Mouse (Mus musculus) testis, adult 10 weeks (tissue): ENCODE results near the gene Gramd2. TPM values are rescaled to one million over a fixed set of nuclear protein-coding genes. Genes with fewer than 3 reads are reported as not detected.

Experiments used
- polyA plus RNA-seq: library from polyadenylated mRNA; stranded (reverse); fragments of 350-450 nt; fragmentation: Illumina TruSeq; extraction: RNeasy Lipid Tissue Mini Kit (QIAGEN cat#74804); gene quantifications from one replicate; pipeline ENCODE4 v1.2.3, GENCODE M21; 2014; ENCODE audit warnings: low read depth, low replicate concordance

Gene Gramd2
- polyA plus RNA-seq = 4.1 TPM

DNA sequence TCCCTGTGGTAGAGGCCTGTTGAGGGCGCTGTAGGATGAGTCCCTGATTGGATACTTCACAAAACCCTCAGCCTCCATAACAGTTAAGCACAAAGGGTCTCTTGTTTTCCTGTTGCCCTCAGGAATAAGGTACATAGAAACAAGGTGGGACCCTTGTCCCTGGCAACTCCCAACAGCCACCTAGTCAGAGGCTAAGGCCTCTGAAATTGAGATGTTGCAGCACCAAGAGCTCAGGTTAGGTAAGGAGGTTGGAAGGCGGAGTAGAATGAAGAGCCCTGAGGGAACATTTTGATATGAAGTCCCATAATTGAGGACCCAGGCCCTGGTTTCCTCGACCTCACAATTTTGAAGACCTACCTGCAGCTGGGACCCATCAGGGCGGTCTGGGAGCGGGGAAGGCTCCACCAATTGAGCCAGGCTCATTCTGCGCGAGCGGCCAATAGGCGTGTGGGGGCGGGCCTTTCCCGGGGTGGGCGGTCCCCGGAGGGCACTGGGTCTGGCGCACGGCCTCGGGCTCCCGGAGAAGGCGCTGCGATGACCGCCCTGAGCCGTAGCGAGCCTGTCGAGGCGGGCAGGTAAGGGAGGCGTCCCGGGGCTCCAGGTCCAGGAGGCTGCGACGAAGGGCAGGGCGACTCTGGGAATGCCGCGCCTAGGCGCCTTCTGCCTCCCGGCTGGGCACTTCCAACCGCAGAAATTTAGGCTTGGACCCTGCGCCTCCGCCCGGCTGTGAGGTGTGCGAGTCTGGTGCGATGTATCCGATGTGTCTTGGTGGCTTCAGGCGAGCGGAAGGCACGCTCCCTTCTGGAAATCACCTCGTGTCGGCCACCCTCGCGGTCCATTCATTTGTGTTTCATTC lies at the start of gene Gramd2:
Gene Gramd2 (plus strand): TSS at position 467 of the 856 bp plus-strand sequence.

DNA sequence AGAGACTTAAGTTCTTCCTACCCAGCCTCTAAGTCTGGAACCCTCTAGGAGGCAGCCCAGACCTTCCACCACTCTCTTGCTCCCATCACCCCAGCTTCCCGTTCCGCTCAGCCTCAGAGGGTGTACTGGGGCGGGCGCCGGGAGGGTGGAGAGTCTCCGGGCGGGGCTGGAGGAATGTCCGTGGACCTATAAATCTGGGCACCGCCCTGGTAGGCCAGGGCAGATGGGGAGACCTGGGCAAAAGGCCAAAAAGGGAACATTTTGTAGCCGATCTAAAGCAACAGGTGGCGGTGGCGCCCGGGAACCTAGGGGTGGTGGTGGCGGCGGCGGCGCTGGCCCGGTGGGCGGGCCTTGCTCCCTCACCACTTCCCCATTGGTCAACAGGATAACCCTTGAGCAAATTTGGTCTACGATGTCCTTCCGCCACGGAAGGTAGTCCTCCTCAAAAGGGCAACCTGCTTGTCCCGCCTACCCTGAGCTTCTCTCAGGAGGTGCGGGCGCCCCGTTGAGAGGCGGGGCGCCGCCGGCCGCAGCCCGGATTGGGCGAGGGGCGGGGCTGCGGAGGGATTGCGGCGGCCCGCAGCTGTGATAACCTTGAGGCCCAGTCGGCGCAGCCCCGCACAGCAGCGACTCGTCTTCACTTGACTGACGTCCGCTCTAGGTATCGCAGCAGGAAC lies 23.8 kb upstream of the Gramd2 start, which contains the start of gene Pkm:
Gene Pkm (plus strand): TSS at position 411 of the 677 bp plus-strand sequence.

DNA sequence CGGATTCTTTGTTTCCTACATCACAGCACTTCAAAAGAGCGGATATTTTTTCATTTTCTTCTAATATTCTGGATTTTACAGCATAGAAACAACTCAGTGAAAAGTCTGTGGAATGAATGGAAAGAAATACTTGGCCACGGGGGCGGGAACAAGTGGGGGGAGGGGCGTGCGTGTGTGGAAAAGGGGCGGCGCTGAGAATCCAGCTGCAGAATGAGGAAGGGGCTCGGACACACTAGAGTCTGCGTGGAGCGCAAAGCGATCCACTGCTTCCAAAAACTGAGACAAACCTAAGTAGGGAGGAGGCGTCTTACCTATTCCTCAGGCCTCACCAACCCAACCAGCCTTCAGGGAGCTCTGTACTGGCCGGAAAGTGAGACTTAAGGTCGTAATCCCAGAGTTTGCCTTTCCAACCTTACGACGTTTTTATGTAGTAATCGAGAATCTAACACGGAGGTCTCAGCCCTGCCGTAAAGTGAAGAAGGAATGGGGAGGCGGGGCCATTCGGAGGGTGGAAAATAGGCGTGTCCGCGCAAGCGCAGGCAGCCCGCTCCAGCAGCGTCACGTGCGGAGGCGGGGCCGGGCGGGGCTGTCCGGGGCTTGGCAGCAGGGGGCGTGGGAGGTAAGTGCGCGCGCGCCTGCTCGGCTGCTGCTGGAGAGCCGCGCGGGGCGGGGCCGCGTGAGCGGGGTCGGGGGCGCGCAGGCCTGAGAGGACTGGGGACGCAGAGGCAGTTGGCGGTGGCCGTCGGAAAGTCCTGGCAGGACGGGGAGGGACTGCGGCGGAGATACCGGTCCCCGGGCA lies 70.5 kb downstream of the Gramd2 start, which contains the start of the genes Senp8 and Myo9a:
Gene Senp8 (minus strand): TSS at position 444 of the 799 bp plus-strand sequence.
Gene Myo9a (plus strand): TSS at position 630 of the 799 bp plus-strand sequence.

Other genes starting within 250 kb of the Gramd2 start
- gene Arih1, start 193.5 kb upstream of the Gramd2 start, polyA plus RNA-seq = 503 TPM
- 37.2 TPM for gene Hexa, start 140.6 kb upstream of the Gramd2 start, polyA plus RNA-seq
- 71.7 TPM for gene Tmem202, start 140.3 kb upstream of the Gramd2 start, polyA plus RNA-seq
- 3.1 TPM for gene Celf6, start 102.2 kb upstream of the Gramd2 start, polyA plus RNA-seq
- 32.6 TPM for gene Parp6, start 62.9 kb upstream of the Gramd2 start, polyA plus RNA-seq
- gene Pkm, start 23.8 kb upstream of the Gramd2 start, polyA plus RNA-seq = 30.2 TPM
- 16.2 TPM for gene Senp8, start 70.6 kb downstream of the Gramd2 start, polyA plus RNA-seq
- gene Myo9a, start 70.8 kb downstream of the Gramd2 start, polyA plus RNA-seq = 116 TPM